Mouse (Mus musculus): ENCODE measurements around the gene Gm14496. TPM values are rescaled to one million over a fixed set of nuclear protein-coding genes. Genes with fewer than 3 reads are reported as not detected.
A peak's percentile ranks its signal among the peaks of the same experiment; 100 is the strongest.
"Not testable (repeated sequence)": the region's sequence is repeated elsewhere in the genome, so short reads cannot be mapped to it uniquely, and the experiment has no call there.

Gene Gm14496
- polyA plus RNA-seq (2014; fragmentation: Nextera tagmentation; extraction: Ambion mirVana), result not detected in 2 replicates

DNA sequence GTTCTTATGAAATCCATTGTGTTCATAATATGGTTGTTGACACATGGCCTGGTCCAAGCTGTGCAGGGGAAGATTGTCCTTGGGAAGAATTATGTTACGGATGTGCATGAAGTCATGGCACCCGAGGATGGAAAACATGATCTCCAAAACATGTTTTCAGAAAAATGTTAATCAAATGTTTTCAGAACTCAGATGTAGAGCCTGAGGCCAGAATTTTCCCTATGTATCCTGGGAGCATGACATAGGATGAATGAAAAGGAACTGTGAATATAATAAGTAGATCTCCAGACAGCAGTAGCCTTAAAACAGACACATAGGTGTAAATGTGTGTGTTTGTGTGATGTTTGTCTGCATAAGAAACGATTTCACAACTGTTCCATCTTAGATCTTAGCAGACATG, at the start of gene Gm14496:
Gm14496 (plus strand) TSS at position 301 of the 400 bp plus-strand sequence.
- no peak within 1 kb of the TSS for H3K27ac ChIP-seq (ENCODE audit: low read depth, low read length)
- DNase-seq (ENCODE audit: low spot score, missing footprints) (no peak), ATAC-seq (ENCODE audit: low FRiP score) (no peak)
- no peaks in the 10 kb centered on the region for H3K4me1 ChIP-seq (ENCODE audit: control insufficient read depth, insufficient read depth, low read length)
- no peak within 1 kb of the TSS for H3K9ac ChIP-seq (ENCODE audit: low read length)
- 77% methylated on average over 3 of the region's 3 CpGs for WGBS
- no peak within 1 kb of the TSS for H3K4me2 ChIP-seq
- no peaks in the 10 kb centered on the region for H3K27me3 ChIP-seq (ENCODE audit: control insufficient read depth, insufficient read depth, low read length)
- no peak within 1 kb of the TSS for H3K4me3 ChIP-seq (ENCODE audit: low read depth, low read length)
- H3K36me3 ChIP-seq (ENCODE audit: control insufficient read depth, insufficient read depth, low read length), result no peaks in the 10 kb centered on the region
- H3K9me3 ChIP-seq (ENCODE audit: control insufficient read depth, low read length), result no peaks in the 10 kb centered on the region

DNA sequence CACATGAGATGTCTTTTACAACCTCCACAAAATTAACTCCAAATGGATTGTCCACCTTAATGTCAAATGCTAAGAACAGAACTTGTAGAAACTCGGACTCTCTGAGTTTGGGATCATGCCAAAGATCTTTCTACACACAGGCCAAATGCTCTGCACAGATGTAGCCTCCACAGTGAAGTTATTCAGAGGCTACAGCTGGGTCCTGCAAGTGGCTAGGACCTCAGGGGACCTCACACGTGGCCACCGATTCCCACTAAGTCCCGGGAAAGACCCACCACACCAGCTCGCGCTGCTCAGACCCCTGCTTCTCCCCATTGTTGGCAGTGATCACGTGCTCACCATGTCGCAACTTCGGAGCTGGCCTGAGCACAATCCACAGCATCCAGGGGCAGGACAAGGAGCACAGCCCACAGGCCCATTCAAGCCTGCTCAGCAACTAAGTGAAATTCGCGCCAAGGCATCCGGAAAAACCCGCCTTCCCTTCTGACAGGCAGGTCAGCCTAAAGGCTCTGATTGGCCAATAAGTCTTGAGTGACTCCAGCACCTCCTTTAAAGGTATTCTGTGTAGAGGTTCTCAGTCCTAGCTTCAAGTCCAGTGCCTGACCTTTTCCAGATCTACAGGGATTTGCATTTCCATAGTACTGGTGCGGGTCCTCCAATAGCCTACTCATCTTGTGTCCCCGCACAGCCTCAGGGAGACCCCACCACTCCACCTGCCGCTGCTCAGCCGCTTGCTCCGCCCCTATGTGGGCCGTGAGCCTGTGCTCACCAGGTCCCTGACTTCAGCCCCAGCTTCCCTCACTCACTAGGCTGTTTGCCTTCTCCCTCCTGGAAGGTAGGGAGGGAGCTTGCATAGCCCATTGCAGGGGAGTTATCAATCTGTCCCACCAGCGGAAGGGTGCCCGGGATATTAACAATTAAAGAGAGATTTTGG, 37.9 kb upstream of the Gm14496 start:
- H3K36me3 ChIP-seq (ENCODE audit: control insufficient read depth, insufficient read depth, low read length); H3K9me3 ChIP-seq (ENCODE audit: control insufficient read depth, low read length); H3K9ac ChIP-seq (ENCODE audit: low read length); H3K27me3 ChIP-seq (ENCODE audit: control insufficient read depth, insufficient read depth, low read length); H3K27ac ChIP-seq (ENCODE audit: low read depth, low read length); H3K4me1 ChIP-seq (ENCODE audit: control insufficient read depth, insufficient read depth, low read length): not testable (repeated sequence)
- DNase-seq (ENCODE audit: low spot score, missing footprints) (peak; percentile 92), ATAC-seq (ENCODE audit: low FRiP score) (peak; percentile 63; the same call in 1 of the 2 replicates)
- Histone ChIP-seq H3K4me2 (peak overlapping the region; percentile 33), H3K4me3 (ENCODE audit: low read depth, low read length) (0 out of 2 replicates have a peak overlapping the region, but pooled peaks have one; percentile 13)
- 19% methylated on average over 21 of the region's 21 CpGs for WGBS

DNA sequence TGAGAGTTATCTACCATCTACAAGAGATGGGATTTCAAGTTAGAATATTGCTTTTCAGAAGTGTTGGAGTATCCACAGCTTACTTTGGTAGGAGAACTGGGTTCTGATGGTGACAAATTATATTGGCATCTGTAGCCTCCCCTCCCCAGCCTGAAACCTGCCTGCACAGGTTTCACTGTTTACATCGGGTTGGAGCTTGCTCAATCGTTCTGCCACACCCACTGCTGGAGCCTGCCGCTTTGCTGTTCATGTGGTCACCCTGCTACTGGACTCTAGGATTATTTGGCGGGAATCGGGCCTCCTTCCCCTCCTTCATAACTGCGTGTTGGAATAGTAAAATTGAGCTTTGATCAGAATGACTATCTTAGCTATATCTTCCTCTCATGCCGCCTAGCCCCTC, 22.5 kb upstream of the Gm14496 start:
- H3K4me2 ChIP-seq, result no peak overlapping the region
- DNase-seq (ENCODE audit: low spot score, missing footprints), result no peak
- no peaks in the 10 kb centered on the region for H3K9me3 ChIP-seq (ENCODE audit: control insufficient read depth, low read length)
- H3K27ac ChIP-seq (ENCODE audit: low read depth, low read length), result no peak overlapping the region
- H3K36me3 ChIP-seq (ENCODE audit: control insufficient read depth, insufficient read depth, low read length), result no peaks in the 10 kb centered on the region
- H3K4me1 ChIP-seq (ENCODE audit: control insufficient read depth, insufficient read depth, low read length), result no peaks in the 10 kb centered on the region
- H3K9ac ChIP-seq (ENCODE audit: low read length), result no peak overlapping the region
- H3K27me3 ChIP-seq (ENCODE audit: control insufficient read depth, insufficient read depth, low read length), result no peaks in the 10 kb centered on the region
- 80% methylated on average over 7 of the region's 7 CpGs for WGBS
- ATAC-seq (ENCODE audit: low FRiP score), result no peak
- no peak overlapping the region for H3K4me3 ChIP-seq (ENCODE audit: low read depth, low read length)

DNA sequence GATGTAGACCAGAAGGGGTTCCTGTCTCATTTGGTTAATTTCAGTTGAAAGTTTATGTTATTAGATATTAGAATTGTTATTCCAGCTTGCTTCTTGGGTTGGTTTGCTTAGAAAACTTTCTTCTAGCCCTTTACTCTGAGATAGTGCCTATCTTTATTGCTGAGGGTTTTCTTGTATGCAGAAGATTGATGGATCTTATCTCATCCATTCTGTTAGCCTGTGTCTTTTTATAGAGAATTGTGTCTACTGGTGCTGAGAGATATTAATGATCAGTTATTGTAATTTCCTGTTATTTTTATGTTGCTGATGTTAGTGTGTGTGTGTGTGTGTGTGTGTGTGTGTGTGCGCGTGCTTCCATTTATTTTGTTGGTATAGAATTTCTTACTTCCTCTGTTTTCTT, 21.7 kb upstream of the Gm14496 start:
- no peak for DNase-seq (ENCODE audit: low spot score, missing footprints)
- H3K4me3 ChIP-seq (ENCODE audit: low read depth, low read length), result no peak overlapping the region
- 89% methylated on average over 2 of the region's 2 CpGs for WGBS

DNA sequence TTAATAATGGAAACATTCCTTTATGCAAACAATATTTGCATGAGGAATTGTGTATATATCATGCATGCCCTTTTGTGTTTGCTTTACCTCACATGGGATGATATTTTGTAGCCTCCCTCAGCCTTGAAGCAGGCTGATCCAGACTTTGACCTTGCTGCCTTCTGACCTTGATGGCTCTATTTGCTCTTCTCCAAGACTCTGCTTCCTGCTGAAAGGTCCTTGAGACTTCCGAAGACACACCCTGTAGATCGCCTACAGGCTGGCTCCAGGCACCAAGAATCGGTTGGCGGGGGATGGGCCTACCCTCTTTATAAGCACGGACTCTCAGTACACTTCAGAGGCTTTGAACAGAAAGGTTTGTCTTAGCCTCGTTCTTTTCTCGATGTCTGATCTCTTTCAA, 9.0 kb upstream of the Gm14496 start:
- not testable (repeated sequence) for H3K4me2 ChIP-seq; H3K9me3 ChIP-seq (ENCODE audit: control insufficient read depth, low read length); H3K9ac ChIP-seq (ENCODE audit: low read length); H3K27ac ChIP-seq (ENCODE audit: low read depth, low read length); ATAC-seq (ENCODE audit: low FRiP score); DNase-seq (ENCODE audit: low spot score, missing footprints); H3K27me3 ChIP-seq (ENCODE audit: control insufficient read depth, insufficient read depth, low read length); H3K36me3 ChIP-seq (ENCODE audit: control insufficient read depth, insufficient read depth, low read length); H3K4me3 ChIP-seq (ENCODE audit: low read depth, low read length); H3K4me1 ChIP-seq (ENCODE audit: control insufficient read depth, insufficient read depth, low read length)
- 73% methylated on average over 7 of the region's 7 CpGs for WGBS

More for the DNA sequence above, 21.7 kb upstream of the Gm14496 start:
- H3K4me2 ChIP-seq, result no peak overlapping the region
- H3K4me1 ChIP-seq (ENCODE audit: control insufficient read depth, insufficient read depth, low read length), result no peaks in the 10 kb centered on the region
- no peak for ATAC-seq (ENCODE audit: low FRiP score)
- no peak overlapping the region for H3K27ac ChIP-seq (ENCODE audit: low read depth, low read length)
- no peaks in the 10 kb centered on the region for H3K27me3 ChIP-seq (ENCODE audit: control insufficient read depth, insufficient read depth, low read length)
- no peaks in the 10 kb centered on the region for H3K9me3 ChIP-seq (ENCODE audit: control insufficient read depth, low read length)
- H3K9ac ChIP-seq (ENCODE audit: low read length), result no peak overlapping the region
- H3K36me3 ChIP-seq (ENCODE audit: control insufficient read depth, insufficient read depth, low read length), result no peaks in the 10 kb centered on the region

Other genes with a start within 250 kb of the Gm14496 start
- gene Myt1, start 227.8 kb upstream of the Gm14496 start, polyA plus RNA-seq (2014; fragmentation: Nextera tagmentation; extraction: Ambion mirVana), result 28.7 and 31.0 TPM in 2 replicates
- gene Pcmtd2, start 153.3 kb upstream of the Gm14496 start, polyA plus RNA-seq (2014; fragmentation: Nextera tagmentation; extraction: Ambion mirVana), result 36.5 and 37.7 TPM in 2 replicates
- gene Polr3k, start 126.8 kb upstream of the Gm14496 start, polyA plus RNA-seq (2014; fragmentation: Nextera tagmentation; extraction: Ambion mirVana), result 100 and 102 TPM in 2 replicates

Measured in midbrain, embryonic 11.5 days (tissue).